Mouse (Mus musculus): ENCODE data around the gene Megf11. TPM values are rescaled to one million over a fixed set of nuclear protein-coding genes. Genes with fewer than 3 reads are reported as not detected.

The Megf11 gene
- total RNA-seq, 2 experiments from 2014 or later = 0.27 to 0.31 TPM

GRCm38 (mm10) chr9:64586292-64586691, 200.9 kb downstream of the Megf11 start:
- DNase-seq = no peak
- intact Hi-C loops (cut with DNase I; ENCODE audit: low total_unique reads) = no loop called here

DNA sequence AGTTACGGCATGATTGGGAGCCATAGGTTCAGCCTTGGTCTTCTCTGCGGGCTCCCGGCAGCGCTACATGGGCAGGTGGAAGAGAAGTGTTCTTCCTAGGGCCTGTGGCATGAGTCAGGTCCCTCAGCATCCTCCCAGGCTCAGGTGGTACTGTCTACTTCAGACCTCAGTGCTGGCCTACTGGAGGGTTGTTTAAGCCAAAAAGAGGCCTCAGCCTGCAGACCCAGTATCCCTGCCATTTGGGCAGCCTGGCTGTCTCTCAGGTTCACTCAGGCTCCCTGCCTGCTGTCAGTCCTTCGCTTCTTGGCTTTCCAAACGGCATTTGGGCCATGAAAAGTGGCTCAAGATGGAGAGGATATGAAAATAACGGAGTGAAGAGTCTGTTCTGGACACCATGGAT, 202.6 kb downstream of the Megf11 start:
- intact Hi-C loops (cut with DNase I; ENCODE audit: low total_unique reads) = no loop called here
- no peak for DNase-seq

DNA sequence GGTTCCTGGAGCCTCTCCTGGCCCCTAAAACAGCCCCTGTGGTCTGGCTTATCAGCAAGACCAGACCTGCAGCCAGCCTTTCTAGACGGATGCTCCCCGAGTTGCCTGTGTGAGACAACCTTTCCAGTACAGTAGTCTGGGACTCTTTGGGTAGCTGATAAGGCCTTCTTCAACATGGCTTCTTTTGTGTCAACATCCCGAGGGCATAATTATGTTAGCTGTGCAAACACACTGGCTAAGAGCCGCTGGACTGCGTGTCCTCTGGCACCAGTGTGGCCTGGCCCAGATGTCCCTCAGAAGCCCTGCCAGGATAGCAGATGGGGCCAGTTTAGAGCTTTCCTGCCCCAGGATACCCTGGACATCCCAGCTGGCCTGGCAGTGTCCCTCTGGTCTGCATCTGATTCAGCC, 205.2 kb downstream of the Megf11 start:
- intact Hi-C loops (cut with DNase I; ENCODE audit: low total_unique reads) = no loop called here
- peak; percentile 52 for DNase-seq

DNA sequence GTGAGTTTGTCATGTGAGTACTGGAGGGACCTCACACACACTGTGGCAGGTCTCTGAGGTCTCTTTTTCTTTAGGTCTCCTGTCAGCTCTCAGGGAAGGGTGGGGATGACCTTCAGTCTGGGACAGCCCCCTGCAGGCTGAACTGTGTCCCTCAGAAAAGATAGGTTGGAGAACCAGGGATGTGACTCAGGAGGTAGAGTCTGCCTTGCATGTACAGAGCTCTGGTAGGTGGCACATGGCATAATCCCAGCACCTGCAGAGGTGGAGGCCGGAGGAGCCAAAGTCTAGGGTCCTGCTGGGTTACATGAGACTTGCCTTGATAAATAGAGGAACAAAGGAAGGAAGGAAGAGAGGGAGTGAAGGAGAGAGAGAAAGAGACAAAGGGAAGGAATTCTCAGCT, 206.0 kb downstream of the Megf11 start:
- no peak for DNase-seq
- intact Hi-C loops (cut with DNase I; ENCODE audit: low total_unique reads) = no loop called here

DNA sequence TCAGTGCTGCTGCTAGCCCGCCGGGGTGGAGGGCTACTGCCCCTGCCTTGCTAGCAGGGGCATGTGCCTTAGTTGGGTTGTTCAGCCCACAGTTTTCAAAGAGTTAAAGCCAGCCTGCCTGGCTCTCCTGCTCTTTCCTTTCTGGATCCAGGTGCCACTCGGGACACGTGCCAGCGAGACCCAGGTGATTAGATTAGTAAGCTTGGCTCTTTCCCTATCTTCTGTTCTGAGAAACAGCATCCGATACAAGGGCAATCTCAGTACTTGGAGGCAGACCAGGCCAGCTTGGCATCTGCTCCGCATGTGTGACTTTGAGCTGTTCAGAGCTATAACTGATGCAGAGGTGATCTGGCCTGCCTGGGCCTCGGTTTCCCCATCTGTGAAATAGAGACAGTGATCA, 209.0 kb downstream of the Megf11 start:
- intact Hi-C loops (cut with DNase I; ENCODE audit: low total_unique reads) = no loop called here
- no peak for DNase-seq

GRCm38 (mm10) chr9:64598427-64598826, 213.0 kb downstream of the Megf11 start:
- intact Hi-C loops (cut with DNase I; ENCODE audit: low total_unique reads) = no loop called here
- DNase-seq = no peak

- intact Hi-C loops (cut with DNase I; ENCODE audit: low total_unique reads) = no loop called here
- no peak for DNase-seq
Measured at GRCm38 (mm10) chr9:64600731-64601130, 215.3 kb downstream of the Megf11 start.

GRCm38 (mm10) chr9:64602895-64603294, 217.5 kb downstream of the Megf11 start:
- no peak for DNase-seq
- intact Hi-C loops (cut with DNase I; ENCODE audit: low total_unique reads) = no loop called here

- DNase-seq = no peak
- intact Hi-C loops (cut with DNase I; ENCODE audit: low total_unique reads) = no loop called here
Measured at GRCm38 (mm10) chr9:64604217-64604711, 218.8 kb downstream of the Megf11 start.

DNA sequence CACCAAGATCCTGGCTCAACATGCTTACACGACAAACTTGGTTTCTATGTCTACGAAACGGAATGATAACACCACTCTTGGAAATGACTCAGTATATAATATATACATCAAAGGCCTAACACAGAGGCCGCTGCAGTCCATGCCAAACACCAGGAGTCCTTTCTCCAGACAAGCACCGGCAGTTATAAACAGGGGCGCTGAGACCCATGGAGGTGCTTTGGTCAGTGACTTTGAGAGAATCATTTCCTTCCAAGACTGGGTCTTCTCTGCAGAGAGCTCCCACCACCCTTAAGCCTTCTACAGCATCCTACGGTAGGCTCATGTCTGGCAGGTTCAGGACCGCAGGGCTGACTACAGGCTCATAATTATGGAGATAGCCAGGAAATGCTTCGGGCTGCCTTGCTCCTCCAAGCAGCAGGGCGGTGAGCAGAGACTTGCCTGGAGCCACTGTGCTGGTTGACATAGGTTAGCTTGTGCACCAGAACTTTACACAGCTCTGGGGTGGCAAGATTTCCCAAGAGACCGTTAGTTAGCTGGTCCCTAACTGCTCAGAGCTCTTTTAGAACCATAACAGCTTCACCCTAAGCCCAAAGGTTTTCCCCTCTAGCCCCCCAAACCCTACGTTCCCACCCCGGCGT, 219.8 kb downstream of the Megf11 start:
- DNase-seq = no peak
- intact Hi-C loops (cut with DNase I; ENCODE audit: low total_unique reads) = no loop called here

DNA sequence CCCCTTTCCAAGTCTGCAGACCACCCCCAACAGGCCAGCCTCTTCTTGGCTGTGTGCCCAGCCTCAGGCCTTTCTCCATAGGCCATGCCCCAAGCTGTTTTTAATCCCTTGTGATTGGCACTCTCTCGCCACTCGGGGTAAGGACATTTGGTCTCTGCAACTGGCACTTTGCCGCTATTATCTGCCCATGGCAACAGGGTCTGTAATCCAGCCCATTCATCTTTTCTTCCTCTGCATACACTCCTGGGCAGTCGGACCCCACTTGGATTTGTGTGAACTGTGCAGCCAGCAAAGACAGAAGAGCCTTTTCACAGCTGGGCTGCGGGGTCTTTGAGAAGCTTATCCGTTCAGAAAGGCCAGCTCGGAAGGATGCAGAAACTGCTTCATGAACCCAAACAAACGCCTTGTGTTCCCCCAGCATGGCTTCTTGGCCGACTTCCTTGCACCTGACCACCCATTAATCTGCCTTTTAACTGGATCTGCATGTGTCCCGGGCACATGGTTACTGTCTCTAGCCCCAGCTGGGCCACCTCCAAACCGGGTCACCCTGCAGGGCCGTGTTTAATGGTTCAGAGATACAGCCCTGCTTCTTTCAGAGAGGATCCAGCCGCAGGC, 220.4 kb downstream of the Megf11 start:
- peak; percentile 44 for DNase-seq
- intact Hi-C loops (cut with DNase I; ENCODE audit: low total_unique reads) = no loop called here

DNA sequence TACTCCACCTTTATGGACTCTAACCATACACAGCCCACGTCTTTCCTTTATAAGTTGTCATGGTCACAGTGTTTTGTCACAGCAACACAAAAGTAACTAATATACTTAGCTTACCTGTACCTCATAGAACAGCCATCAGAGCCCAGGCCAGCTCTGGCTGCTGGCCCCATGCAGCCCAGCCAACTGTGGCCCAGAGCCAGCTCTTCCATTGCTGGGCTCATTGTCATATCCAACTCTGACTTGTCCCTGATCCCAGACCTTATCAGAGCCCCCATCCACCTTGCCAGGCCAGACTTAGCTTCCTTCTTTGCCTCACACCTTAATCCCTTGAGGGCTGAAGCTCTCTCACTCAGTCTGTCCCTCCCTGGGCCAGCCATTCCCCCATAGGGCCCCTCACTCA, 221.6 kb downstream of the Megf11 start:
- no peak for DNase-seq
- intact Hi-C loops (cut with DNase I; ENCODE audit: low total_unique reads) = no loop called here

DNA sequence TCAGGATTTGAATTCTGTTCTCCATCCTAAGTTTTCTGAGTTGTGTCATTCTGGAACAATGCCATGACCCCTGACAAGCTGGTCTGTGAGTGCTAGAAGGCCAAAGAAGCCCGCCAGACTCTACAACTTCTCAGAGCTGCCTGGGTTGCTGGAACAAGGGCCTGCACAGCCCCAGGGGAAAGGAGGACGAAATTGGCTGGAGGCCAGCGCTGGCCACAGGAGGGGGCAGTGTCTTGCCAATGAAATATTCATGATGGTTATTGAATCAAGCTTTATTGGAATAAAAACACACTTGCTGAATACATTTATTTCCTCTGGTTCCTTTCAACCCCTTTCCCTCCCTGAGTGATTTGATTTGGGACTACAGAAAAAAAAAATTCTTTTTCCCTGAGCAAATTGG, 224.1 kb downstream of the Megf11 start:
- DNase-seq = peak; percentile 22
- intact Hi-C loops (cut with DNase I; ENCODE audit: low total_unique reads) = no loop called here

DNA sequence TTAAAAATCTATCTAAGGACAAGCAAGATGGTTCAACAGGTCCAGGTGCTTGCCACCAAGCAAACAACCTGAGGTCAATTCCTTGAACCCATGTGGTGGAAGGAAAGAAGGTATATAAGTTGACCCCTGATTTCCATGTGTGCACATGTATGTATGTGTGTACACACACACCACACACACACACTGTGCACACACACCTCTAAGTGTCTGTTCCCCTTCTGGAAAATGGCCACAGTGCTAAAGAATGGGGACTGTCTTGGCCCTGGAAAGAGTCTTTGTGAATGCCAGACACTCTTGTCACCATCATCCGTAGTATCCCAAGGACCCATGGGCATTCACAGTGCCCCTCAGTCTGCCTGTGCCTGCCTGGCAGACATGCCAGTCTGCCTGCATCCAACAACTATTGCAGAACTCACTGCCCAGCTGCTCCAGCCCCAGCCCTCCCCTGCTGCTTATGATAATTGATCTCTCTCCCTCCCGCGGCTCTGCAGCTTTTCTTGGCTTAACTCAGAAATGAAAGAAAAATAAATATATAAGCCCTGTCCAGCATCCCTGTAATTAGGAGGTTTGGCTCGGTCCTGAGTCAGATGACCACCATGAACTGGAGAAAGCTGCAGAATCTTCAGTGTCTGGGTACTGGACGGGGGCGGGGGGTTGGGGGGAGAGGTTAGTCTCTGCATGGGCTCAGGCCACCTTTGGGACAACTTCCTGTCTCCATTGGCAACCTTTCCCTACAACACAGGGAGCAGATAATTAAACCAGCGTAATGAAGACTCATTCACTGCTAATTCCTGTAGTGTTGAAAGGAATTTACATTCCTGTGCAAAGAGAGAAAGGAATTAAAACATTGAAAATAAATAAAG, 226.9 kb downstream of the Megf11 start:
- intact Hi-C loops (cut with DNase I; ENCODE audit: low total_unique reads) = no loop called here
- DNase-seq = no peak

DNA sequence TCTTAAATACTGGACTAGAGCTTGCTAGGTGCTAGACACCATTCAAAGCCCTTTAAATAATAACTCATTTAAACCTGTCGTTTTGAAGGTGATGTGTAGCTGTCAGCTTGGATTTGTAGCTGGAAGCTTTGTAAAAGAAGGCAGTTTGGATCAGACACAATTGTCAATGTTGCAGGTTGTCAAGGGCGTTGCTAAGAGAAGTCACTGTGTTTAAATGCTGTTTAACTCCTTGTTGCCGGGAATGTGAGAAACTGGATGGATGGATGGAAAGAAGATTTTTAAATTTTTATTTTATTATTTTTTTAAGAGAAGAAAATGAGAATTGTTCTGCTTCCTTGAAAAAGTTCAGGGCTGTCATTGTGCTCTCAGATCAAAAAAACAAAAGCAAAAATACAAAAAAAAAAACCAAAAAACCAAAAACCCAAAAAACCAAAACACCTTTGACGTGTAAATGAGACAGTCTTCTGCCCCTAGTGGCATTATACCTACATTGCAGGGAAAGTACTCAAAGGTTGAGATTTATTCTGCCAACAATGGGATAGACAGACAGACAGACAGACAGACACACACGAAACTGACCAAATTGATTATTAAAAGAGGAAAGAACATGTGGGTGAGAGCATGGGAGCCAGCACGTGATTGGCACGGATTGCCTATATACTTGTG, 227.7 kb downstream of the Megf11 start:
- intact Hi-C loops (cut with DNase I; ENCODE audit: low total_unique reads) = no loop called here
- no peak for DNase-seq

DNA sequence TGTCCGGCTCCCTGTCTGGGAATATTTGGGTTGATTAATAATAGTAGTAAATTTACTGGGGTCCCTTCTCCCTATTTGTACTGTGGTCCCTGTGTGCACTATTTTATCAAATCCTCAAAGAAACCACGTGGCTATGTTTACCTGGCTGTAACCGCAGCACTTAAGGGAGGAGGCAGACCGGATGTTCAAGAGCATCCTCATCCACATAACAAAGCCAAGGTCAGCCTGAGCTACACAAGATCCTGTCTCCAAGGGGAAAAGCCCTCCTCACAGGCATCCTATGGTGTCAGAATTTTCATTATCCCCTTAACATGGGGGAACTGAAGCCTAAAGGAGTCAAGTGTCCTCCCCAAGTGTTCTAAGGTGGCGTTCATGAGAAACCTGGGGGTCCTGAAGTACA, 232.0 kb downstream of the Megf11 start:
- no peak for DNase-seq
- intact Hi-C loops (cut with DNase I; ENCODE audit: low total_unique reads) = no loop called here

DNA sequence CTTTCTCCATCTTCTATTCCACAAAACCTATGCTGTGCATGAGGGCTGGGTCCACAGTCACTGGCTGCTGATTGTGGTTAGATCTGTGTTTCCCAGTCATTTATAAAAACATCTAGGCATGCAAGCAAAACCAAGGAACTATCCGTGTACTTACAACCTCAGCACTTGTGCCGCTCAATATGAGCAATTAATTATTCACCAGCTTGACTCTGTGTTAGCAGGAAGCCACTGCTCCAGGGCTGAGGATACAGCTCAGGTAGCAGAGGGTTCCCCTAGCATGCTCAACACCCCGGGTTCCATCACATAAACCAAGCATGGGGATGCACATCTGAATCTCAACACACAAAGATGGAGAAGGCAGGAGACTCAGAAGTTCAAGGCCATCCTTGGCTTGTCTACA, 233.0 kb downstream of the Megf11 start:
- intact Hi-C loops (cut with DNase I; ENCODE audit: low total_unique reads) = no loop called here
- no peak for DNase-seq

DNA sequence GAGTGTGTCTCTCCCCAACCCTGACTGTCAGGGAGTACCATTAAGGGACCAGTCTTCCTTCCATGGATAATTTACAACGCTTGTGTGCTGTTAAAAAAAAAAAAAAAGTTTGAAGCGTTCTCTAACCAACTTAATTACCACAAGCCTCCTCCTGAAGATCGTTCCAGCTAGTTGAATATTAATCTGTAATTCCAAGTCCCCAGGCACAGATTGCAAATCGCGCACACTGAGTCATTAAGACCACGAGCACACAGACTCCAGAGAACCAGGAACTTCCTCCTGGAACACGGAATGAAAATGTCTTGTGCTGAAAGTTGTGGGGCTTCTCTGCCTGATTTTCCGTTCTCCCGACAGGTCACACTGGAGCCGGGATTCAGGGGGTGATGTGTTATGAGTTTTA, 234.0 kb downstream of the Megf11 start:
- DNase-seq = no peak
- intact Hi-C loops (cut with DNase I; ENCODE audit: low total_unique reads) = no loop called here

DNA sequence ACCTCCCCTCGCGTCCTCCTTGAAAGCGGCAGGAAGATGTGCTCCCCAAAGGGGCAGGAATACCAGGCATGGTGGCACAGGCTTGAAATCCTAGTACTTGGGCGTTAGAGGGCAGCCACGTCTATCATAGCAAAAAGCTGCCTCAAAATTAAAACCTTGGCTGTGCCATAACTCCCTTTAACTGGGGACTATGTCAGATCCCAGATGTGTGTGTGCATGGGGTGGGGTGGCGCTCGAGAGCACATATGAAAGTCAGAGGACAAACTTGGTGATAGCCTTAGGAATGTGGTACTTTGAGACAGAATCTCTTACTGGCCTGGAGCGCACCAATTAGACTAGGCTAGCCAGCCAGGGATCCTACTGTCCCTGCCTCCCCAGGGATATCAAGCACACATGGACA, 235.2 kb downstream of the Megf11 start:
- no peak for DNase-seq
- intact Hi-C loops (cut with DNase I; ENCODE audit: low total_unique reads) = no loop called here

Data from gastrocnemius, postnatal 14 days (tissue).